Mouse (Mus musculus) central nervous system, embryonic 14 days (tissue): Measurements from ENCODE around the gene Pnpla6. TPM values are rescaled to one million over a fixed set of nuclear protein-coding genes. Genes with fewer than 3 reads are reported as not detected.

Source experiments
- polyA plus RNA-seq: library from polyadenylated mRNA; depleted of rRNA; stranded (reverse); fragments of >200 nt; gene quantifications from 2 replicates; pipeline ENCODE4 v1.2.3, GENCODE M21; 2012; rRNA removed

Gene Pnpla6
- polyA plus RNA-seq, result 47.3 and 60.4 TPM in 2 replicates

DNA sequence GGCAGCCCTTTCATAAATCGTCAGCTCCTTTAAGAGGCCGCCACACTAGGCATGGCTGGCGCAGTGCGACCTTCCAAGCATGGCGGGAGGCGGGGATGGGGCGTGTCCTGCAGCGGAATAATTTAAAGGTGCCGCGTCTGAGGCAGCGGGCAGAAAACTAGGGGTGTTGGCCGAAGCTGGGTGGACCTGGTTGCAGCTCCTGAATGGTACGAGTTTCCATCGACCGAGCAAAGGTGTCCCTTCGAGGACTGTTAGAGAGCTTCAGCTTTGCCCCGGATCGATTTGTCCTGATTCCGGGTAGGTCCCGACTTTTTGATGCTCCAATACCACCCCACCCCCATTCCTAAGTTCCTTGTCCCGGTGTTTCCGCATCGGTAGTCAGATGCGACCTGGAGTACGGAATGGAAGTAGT is at the start of gene Pnpla6:
Pnpla6 (plus strand) TSS at position 125 of the 412 bp plus-strand sequence.

DNA sequence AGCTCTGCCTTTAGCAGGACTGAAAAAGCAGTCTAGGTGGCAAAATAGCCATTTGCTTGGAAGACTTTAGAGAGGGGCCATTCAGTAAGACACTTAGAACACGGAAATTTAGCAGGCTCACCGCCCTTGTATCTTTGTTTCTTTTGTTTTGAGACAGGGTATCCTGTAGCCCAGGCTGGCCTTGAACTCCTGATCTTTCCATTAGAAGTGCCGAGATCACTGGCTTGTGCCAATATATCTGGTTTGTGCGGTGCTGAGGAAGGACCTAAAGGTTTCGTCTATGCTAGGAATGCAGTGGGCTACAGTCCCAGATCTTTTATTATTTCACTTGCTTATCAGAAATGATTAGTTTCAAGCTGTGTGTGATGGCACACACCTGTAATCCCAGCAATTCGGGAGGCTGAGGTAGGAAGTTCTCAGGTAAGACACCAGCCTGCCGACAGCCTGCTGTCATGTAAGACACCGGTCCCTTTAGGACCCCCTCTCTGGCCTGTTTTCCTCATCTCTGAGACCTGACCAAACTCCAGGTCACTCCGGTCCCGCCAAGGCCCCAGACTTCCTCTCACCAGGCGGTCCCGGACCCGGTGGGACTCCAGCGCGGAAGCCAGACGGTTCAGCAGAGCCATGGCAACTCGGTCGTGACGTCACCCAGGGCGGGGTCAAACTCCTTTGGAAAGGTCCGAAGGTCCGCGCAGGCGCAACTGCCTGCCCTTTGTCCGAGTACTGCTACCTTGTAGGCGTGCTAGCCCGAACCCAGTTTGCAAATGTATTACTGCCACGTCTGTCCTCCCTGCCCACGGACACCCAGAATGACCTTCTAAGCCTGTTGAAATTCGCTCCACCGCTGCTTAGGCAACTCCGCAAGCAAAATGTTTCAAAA is 47.9 kb upstream of the Pnpla6 start, which contains the start of gene Pex11g:
Pex11g (minus strand) TSS at position 675 of the 880 bp plus-strand sequence.

DNA sequence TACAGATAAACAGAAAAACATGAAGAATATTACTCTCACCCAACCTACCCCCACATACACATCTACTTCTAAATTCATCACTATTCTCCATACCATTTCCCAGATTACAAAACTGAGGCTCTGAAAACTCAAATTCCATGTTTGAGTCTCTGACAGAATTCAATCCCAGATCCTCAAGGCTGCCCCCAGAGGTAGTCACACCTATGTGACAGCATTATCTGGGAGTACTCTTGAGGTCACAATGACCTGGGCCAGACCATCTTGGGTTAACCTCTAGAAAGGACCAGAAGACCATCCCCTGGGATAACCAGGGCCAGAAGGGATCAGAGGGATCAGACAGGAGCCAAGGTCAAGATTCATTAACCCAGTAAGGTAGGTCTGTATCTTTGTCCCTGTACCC is 44.6 kb upstream of the Pnpla6 start, which contains the start of gene Tex45:
Tex45 (plus strand) TSS at position 301 of the 400 bp plus-strand sequence.

DNA sequence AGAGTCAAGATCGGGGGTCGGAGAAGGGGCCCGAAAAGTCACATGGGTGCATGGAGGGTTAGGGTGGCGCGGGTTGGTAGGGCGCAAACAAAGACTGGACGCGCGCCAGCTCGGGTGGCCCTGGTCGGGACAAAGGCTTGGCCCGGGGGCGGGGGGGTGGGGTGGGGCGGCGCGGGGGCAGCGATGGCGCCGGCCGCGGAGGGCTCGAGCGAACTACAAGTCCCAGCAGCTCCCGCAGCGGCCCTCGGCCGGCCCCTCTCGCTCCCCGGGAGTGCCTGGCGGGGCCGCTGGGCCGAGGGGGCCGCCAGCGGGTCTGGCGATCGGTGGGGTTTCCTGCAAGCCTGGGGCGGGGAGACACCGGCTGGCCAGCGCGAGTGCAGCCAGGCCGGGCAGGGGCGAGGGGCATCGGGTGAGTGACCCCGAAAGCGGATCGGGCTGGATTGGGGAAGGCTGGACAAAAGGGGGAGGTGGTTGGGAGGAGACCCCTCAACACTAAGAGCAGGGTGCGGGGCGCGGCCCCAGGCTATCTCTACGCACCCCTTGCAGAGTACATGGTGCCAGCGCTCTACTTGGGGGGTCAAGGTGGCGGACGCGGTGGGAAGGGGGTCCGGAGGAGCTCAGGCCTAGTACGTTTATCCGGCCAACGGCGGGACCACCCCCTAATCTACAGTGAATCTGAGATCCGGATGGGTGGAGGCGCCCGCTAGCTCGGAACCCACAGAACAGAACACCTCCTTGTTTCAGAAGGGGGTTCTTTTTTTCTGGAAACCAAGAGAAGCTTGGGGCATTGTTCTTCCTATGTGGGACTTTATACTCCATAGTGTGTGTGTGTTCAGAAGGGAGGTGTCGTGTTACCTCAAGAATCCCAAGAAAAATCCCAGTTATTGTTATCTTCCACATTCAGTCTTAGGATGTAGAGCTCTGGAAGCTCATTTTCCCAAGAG is 22.0 kb upstream of the Pnpla6 start, which contains the start of gene Zfp358:
Zfp358 (plus strand) TSS at position 238 of the 944 bp plus-strand sequence.

DNA sequence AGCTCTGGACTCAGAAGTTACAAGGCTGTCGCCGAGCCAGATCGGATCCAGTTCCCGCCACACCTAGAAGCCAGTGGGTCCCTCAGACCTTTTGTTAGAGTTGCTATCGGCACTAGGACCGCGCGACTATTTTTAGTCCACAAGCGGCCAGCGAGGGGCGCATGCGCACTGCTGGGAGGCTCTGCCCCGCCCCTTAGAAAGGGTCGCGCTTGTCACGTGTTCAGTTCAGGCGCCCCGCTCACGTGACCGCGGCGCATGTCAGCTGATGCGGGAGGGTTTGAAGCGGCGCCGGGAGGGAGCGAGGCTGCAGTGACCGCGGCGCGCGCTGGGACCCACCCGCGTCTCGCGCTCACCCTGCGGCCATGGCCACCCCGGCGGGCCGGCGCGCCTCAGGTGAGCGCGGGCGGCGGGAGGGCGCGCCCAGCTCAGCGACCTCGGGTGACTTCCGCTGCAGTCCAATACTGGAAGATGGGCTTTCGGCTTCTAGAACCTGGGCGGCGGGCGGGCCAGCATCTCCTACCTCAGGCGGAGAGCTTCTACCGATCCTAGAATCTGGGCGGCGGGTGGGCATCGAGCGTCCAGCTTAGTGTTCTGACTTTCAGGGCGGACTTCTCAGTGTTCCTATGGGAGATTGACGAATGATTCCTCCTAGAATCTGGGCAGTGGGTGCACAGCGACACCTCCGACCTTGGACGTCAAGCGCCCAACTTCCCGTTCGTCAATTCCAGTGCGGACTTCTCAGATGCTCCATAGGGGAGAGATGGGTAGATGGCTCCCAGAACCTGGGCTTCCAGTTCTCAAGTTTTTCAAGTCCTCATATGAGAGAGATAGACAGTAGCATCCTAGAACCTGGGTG is 14.7 kb upstream of the Pnpla6 start, which contains the start of gene Mcoln1:
Mcoln1 (plus strand) TSS at position 223 of the 856 bp plus-strand sequence.

DNA sequence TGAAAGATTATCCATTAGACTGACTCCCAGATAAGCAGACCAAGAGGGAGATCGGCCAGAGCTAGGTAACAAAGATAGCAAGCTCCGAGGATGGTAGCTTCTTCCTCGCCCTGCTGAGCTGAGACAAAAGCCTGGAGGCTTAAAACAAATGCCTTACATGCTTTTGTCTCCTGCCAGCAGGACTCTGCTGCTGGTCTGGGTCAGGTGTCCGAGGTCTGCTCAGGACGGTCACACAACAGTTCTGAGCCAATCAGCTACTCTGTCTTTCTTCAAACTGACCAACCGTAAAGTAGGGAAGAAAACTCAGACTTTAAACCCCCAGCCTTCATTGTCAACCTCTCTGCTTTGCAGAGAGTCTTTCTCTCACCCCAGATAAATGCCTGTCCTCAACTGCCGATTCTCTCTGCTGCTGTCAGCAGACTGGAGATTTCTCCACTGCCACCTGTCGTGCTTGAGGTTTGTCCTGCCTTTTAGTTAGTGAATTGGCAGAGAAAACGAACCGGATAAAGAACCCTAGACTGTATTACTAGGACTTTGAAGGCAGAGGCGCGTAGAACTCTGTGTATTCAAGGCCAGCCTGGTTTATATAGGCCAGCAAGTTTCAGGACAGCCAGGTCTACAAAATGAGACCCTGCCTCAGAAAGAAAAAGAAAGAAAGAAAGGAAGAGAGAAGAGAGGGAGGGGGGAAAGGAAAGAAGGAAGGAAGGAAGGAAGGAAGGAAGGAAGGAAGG is 52.6 kb downstream of the Pnpla6 start, which contains the start of gene C330021F23Rik:
C330021F23Rik (plus strand) TSS at position 350 of the 731 bp plus-strand sequence.

DNA sequence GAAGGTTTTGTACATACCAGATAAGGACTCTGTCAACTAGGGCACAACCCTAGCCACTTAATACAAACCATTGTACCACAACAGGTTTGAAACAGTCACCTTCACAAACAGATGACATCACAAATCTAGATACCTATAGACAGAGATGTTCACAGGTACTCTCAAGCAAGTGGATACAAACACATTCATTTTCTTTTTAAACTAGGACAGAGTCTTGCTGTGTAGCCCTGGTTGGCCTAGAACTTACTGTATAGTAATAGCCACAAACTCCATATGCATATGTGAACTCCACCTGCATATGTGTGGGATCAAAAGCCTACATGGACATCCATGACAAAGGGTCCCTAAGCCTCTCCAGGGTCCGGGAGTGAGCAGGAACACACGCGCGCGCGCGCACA is 71.8 kb downstream of the Pnpla6 start, which contains the start of gene Camsap3:
Camsap3 (plus strand) TSS at position 301 of the 398 bp plus-strand sequence.

Other genes with a start within 250 kb of the Pnpla6 start
- gene Insr, start 235.8 kb upstream of the Pnpla6 start, polyA plus RNA-seq, result 16.9 and 17.9 TPM in 2 replicates
- 0.09 and 0.37 TPM in 2 replicates for gene A430078G23Rik, start 162.0 kb upstream of the Pnpla6 start, polyA plus RNA-seq
- 29.1 and 31.3 TPM in 2 replicates for gene Arhgef18, start 122.4 kb upstream of the Pnpla6 start, polyA plus RNA-seq
- 4.2 and 4.9 TPM in 2 replicates for gene Pex11g, start 47.7 kb upstream of the Pnpla6 start, polyA plus RNA-seq
- 0.26 and 0.36 TPM in 2 replicates for gene Tex45, start 44.5 kb upstream of the Pnpla6 start, polyA plus RNA-seq
- gene Zfp358, start 22.2 kb upstream of the Pnpla6 start, polyA plus RNA-seq, result 102 and 108 TPM in 2 replicates
- gene Mcoln1, start 14.9 kb upstream of the Pnpla6 start, polyA plus RNA-seq, result 263 and 271 TPM in 2 replicates
- 0.88 and 1.1 TPM in 2 replicates for gene C330021F23Rik, start 52.6 kb downstream of the Pnpla6 start, polyA plus RNA-seq
- 65.6 and 66.3 TPM in 2 replicates for gene Camsap3, start 71.9 kb downstream of the Pnpla6 start, polyA plus RNA-seq
- 70.7 and 75.6 TPM in 2 replicates for gene Xab2, start 105.9 kb downstream of the Pnpla6 start, polyA plus RNA-seq
- gene Pet100, start 106.2 kb downstream of the Pnpla6 start, polyA plus RNA-seq, result 58.7 and 80.5 TPM in 2 replicates
- gene Pcp2, start 110.2 kb downstream of the Pnpla6 start, polyA plus RNA-seq, result 0.82 and 1.9 TPM in 2 replicates
- gene Stxbp2, start 115.6 kb downstream of the Pnpla6 start, polyA plus RNA-seq, result 122 and 144 TPM in 2 replicates
- 0.45 and 0.53 TPM in 2 replicates for gene Retn, start 140.4 kb downstream of the Pnpla6 start, polyA plus RNA-seq
- 0.32 and 0.35 TPM in 2 replicates for gene Mcemp1, start 150.4 kb downstream of the Pnpla6 start, polyA plus RNA-seq
- 8.4 and 11.6 TPM in 2 replicates for gene Fcor, start 157.0 kb downstream of the Pnpla6 start, polyA plus RNA-seq
- gene Trappc5, start 160.9 kb downstream of the Pnpla6 start, polyA plus RNA-seq, result 51.9 and 54.3 TPM in 2 replicates
- not detected in 2 replicates for gene Fcer2a, start 178.8 kb downstream of the Pnpla6 start, polyA plus RNA-seq
- 0.04 TPM in 1 of 2 replicates, not detected in the other for gene Clec4g, start 205.3 kb downstream of the Pnpla6 start, polyA plus RNA-seq
- 0.12 and 0.13 TPM in 2 replicates for gene Cd209a, start 233.6 kb downstream of the Pnpla6 start, polyA plus RNA-seq